Mouse (Mus musculus): ENCODE measurements at regions not wholly inside any gene's neighbourhood (a gene's known extent, or its start where the extent isn't known, plus 50 kb on each side); places are given as distances from the start of the nearest gene placed in this dataset.

- intact Hi-C loops (cut with DNase I), result no loop called here
- DNase-seq, result peak in 1 of 2 experiments; percentile 16
Observed at GRCm38 (mm10) chr6:31233252-31233993, 165.1 kb upstream of the Mkln1 start.

DNA sequence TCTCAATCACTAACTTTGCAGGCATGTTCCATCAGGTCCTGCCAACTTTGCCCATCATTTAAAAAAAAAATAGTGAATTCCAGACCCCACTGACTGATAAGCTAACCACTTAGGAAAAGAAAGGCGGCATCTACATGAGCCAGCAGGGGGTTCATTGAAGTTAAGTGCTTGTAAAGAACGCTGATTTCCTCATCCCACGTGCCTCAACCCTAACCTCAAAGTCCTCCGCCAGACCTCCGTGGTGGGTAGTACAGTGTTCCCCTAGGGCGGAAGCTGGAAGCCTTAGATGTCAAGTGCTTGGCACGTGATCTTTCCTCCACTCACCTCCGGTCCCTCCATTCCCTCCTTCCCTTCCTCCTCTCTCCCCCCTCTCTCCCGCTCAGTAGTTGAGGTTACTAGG is 158.5 kb upstream of the Mkln1 start:
- DNase-seq, result no peak
- intact Hi-C loops (cut with DNase I), result no loop called here

DNA sequence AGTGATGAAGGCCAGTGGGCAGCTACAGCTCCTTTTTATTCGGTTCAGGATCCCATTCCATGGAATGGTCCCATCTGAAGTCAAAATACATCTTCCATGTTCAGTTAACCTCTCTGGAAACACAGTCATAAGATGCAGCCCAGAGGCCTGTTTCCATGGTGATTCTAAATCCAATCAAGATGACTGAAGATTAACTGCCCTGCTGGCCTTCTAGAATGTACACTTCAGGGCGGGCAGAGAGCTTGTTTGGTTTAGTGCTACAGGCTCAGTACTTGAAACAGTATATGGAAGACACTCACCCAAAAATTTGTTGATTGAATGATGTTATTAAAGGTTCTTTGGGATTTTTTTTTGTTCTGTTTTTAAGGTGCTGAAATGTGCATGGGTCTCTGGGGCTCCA is 148.0 kb upstream of the Mkln1 start:
- intact Hi-C loops (cut with DNase I), result no loop called here
- DNase-seq, result no peak

DNA sequence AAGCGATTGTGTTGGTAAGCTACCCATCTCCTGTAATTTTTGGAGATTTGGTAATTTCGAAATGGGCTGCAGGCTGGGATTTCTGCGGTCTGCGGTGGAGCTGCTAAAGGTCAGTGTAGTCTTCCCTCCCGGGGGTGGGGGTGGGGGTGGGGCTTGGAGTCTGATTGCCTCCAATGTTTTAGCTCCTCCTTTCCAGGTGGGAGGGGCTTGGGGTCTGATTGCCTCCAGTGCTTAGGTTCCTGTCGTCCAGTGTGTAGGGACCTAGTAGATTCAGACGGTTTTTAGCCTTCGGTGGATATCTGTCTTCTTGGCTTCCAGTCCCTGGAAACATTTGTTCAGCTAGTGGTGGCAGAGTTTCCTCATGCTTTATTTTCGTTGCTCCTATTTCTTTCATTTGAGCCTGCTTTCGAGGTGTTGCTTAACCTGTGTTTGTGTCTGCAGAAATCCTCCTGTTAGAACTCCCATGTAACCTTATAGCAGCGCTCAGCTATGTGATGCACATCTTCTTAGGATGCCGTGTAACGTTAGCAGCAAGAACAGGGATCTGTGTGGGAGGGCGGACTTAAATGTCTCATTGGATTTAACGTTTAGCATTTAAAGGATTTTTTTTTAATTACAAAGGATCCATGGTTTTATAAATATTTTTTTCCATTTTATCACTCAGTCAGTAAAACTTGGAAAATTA is 145.1 kb upstream of the Mkln1 start:
- DNase-seq, result peak in 1 of 2 experiments; percentile 11
- intact Hi-C loops (cut with DNase I), result no loop called here

DNA sequence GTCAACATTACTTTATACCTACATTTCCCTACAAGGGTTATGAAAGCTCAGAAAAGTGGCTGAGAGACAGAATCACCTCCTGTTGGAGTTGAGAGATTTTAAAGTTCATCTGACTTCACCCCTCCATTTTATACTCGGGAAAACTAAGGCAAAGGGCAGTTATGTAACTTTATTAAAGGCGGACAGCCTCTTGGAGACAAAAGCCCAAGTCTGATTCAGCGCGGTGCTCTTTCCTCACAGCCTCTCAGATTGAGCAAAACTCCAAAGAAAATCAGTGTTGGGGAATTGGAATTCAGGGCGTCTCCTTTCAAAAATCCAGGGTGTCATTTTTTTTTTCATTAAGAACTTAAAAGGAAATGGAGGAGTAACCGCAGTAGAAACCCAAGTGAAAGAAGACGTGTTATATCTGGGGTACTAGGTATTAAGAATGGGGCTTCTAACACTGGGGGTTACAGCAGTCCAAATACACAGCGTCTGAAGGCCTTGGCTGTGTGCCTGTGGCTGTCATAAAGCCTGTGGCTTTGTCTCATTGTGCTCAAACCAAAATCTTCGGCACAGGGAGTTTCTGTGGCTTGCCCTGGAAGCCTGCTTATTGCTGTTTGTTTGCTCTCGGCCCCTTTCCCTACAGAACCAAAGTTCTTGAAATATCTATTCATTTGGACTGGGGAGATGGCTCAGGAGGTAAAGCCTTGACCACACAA is 137.7 kb upstream of the Mkln1 start:
- no peak for DNase-seq
- intact Hi-C loops (cut with DNase I), result no loop called here

- no peak for DNase-seq
- intact Hi-C loops (cut with DNase I), result no loop called here
Observed at GRCm38 (mm10) chr6:31261797-31262540, 136.6 kb upstream of the Mkln1 start.

- no peak for DNase-seq
- intact Hi-C loops (cut with DNase I), result no loop called here
Observed at GRCm38 (mm10) chr6:31262651-31263050, 135.9 kb upstream of the Mkln1 start.

DNA sequence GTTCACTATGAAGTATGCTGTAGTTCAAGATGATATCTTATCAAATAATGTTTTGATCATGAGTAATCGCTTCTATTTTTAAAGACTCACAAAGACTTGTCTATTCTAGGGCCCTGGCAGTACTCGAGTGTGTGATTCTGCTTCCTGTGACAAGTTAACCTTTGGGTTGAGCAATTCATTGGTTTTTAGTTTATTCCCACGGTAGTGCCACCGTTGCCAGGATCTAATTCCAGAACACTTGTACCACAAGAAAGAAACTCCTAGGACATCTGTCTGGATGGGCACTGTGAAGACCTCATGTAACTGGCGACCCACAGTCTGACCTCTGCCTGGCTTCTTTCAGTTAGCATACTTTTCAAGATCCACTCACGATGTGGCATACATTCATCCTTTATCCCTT is 134.7 kb upstream of the Mkln1 start:
- no peak for DNase-seq
- intact Hi-C loops (cut with DNase I), result no loop called here

DNA sequence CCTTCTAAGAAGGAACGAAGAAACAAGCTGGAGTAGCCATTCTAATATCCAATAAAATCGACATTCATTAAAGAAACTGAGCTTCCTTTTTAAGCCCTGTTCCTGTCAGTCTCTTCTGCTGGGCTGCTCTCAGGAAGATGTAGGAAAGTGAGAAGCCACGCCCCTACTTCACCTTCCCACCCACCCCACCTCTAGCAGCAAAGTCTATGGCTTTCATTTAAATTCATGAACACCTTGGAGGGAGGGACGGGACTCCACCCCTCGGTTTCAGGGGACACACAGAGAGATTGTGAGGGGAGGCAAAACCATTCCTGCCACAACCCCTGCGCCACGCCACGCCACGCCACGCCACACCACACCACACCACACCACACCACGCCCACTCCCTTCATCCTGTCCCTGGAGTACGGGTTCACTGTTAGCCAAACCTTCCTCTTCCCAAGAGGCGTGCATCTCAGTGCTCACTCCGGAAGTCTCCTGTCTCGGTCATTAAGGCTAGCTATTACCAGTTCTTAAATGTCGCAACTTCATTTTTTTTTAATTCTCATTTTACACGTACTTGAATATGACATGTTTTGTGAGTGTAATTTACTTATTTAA is 132.0 kb upstream of the Mkln1 start:
- intact Hi-C loops (cut with DNase I), result no loop called here
- no peak for DNase-seq

GRCm38 (mm10) chr6:31268057-31268456 is 130.5 kb upstream of the Mkln1 start:
- no peak for DNase-seq

DNA sequence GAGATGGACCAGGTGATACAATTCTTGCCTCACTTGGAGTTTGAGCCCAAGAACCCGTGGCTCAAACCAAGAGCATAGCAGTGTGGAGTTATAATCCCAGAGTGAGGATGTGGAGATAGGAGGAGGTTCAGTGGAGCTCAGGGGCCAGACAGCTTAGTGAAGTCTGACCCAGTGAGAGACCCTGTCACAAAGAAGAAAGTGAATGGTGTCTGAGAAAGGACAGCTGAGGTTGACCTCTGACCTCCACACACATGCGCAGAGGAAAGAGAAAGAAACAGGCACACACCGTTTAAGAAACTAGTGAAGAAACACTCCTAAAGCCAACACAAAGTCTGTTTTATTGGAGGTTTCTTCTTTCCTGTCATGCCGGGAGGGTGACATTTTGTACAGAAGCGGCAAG is 124.7 kb upstream of the Mkln1 start:
- intact Hi-C loops (cut with DNase I), result no loop called here
- no peak for DNase-seq

More at GRCm38 (mm10) chr6:31268057-31268456, 130.5 kb upstream of the Mkln1 start:
- intact Hi-C loops (cut with DNase I), result no loop called here

GRCm38 (mm10) chr6:31274236-31274635 is 124.3 kb upstream of the Mkln1 start:
- DNase-seq, result no peak
- intact Hi-C loops (cut with DNase I), result no loop called here

DNA sequence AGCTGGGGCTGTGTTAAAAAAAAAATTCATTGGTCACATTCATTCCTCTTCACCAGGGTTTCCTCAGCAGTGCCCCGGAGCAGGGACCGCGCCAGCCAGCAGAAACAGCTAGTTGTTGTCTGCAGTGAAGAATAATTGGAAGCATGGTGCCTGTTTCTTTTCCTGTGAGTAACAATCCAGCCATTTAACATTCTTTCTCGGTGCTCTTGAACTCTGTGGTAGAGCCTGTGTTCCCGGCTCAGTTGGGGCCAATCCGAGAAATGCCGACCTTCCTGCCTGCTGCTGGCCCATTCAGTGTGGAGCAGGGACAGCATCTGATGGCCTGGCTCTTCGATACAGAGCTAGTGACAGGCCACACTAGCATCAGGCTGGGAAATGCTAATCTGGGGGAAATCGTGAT is 120.7 kb upstream of the Mkln1 start:
- intact Hi-C loops (cut with DNase I), result no loop called here
- DNase-seq, result no peak

DNA sequence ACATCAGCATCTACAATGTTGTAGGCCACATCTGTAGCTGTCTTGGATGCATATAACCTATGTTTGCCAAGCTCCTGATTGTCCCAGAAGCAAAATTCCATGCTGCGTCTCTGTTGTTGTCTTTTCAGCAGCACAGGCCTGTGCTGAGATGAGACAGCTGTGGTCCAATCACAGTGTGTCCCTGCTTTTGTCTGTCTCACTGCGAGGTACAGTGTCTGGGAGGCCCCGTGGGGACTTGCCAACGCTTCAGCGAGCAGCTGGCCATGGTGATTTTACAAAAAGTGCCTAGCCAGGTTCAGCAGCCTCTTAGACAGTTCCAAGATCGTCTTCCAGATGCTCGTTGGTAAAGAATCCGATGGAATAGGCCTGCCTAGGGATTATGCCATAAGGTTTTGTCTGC is 114.6 kb upstream of the Mkln1 start:
- DNase-seq, result no peak
- intact Hi-C loops (cut with DNase I), result no loop called here

DNA sequence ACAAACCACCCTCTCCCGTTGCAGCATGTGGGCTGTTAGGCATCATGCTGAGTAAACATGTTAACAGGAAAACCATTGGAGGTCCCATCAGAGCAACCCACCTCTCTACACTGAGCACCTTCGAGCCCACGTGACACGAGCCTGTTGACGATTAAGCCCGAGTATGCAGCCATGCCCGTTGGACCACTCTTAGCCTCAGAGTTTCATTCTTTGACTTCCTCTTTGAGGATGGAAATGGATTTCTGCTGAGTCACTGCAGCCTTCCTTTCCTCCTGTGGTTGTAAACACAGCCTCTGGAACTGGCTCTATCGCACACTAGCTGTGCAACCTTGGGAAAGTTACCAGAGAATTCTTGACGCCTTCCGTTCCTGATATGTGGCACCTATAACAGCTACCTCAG is 114.1 kb upstream of the Mkln1 start:
- intact Hi-C loops (cut with DNase I), result no loop called here

DNA sequence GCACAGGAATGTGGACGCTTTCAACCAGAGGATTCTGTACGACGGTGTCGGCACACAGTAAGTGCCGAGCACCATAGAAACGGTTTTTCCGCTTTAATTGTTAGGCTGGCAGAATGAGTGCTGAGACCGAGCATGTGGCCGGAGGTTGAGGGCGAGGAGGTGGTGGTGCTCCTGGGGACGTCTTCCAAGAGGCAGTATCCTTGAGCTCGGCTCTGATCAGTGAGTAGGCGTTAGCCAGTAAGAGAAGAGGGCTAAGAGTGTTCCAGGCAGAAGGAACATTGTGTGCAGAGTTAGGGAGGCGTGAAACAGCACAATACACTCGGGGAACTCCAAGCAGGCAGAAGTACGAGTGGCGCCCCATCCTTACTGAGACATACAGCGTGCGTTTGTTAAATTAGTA is 113.5 kb upstream of the Mkln1 start:
- intact Hi-C loops (cut with DNase I), result no loop called here
- DNase-seq, result no peak

More for the DNA sequence above, 114.1 kb upstream of the Mkln1 start:
- no peak for DNase-seq

DNA sequence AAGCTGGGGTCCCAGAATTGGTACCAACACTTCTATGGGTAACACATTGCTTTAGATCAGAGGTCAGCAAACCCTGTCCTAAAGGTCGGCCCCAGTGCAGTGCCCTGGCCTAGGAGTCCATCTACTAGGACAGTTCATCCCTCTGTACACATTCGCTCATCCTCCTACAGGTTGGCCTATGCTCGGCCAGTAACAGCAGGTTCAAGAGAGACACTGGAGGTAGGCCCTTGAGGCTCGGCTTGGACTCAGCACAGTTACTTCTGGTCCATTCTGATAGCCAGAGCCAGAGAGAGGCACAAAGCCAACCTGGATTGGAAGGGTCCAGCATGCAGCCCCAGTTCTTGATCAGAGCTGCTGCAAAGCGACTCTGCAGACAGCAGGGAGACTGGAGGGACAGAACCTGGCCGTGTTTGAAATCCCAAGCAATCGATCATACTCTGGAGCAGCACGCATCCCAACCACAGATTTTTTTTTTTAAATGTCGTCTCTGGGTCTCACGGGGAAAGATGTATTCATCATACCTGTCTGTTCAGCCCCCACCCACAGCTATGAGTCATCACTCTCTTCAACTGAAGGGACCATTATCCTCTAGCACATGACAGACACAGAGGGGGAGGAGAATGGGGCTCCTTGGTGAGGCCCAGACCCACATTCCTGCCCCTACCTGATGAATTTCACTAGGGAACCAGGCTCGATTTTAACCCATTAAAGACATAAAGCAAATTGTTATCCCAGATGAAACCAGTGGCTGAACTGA is 112.4 kb upstream of the Mkln1 start:
- intact Hi-C loops (cut with DNase I), result no loop called here

DNA sequence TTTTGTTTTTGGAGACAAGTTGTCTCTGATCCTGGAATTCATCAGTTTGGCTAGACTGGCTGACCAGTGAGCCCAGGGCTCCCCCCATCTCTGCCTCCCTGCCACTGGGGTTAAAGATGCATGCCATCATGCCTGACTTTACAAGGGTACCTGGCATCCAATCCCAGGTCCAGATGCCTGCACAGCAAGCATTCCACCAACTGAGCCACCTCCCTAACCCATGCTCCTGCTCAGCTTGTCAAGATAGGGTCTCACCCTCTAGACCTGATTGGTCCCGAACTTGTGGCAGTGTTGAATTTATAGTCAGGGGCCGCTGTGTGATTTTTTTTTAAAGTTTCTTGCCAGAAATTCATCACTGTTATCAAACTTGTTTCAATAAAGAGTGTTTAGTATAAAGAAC is 111.4 kb upstream of the Mkln1 start:
- intact Hi-C loops (cut with DNase I), result no loop called here
- no peak for DNase-seq

More for the DNA sequence above, 112.4 kb upstream of the Mkln1 start:
- no peak for DNase-seq

GRCm38 (mm10) chr6:31287686-31288085 is 110.8 kb upstream of the Mkln1 start:
- intact Hi-C loops (cut with DNase I), result no loop called here
- no peak for DNase-seq
